Mouse (Mus musculus) right cerebral cortex, adult 18-20 months (tissue): ENCODE results near the gene Slc5a9.
"Not testable (repeated sequence)": the region's sequence is repeated elsewhere in the genome, so short reads cannot be mapped to it uniquely, and the experiment has no call there.

Experiments
- DNase-seq: peaks from one replicate; pipeline ENCODE4 v3.0.0; 2022; ENCODE audit warnings: mixed read lengths

Slc5a9 gene

GRCm38 (mm10) chr4:111902775-111903174, at the start of gene Slc5a9:
Gene Slc5a9 (minus strand): TSS chr4:111902918.
- no peak for DNase-seq

GRCm38 (mm10) chr4:111919092-111919491, 16.4 kb upstream of the Slc5a9 start, which contains the start of gene Skint8:
Gene Skint8 (plus strand): TSS chr4:111919392.
- DNase-seq, result no peak

GRCm38 (mm10) chr4:111907926-111908325, 5.2 kb upstream of the Slc5a9 start:
- DNase-seq, result no peak

- DNase-seq, result no peak
These were observed 1.2 kb downstream of the Slc5a9 start for GRCm38 (mm10) chr4:111901473-111901872.

- not testable (repeated sequence) for DNase-seq
These were observed 2.2 kb downstream of the Slc5a9 start for GRCm38 (mm10) chr4:111900491-111900890.

GRCm38 (mm10) chr4:111898566-111898965, 4.2 kb downstream of the Slc5a9 start:
- DNase-seq, result no peak

GRCm38 (mm10) chr4:111897755-111898154, 5.0 kb downstream of the Slc5a9 start:
- DNase-seq, result no peak

- no peak for DNase-seq
These were observed 10.6 kb downstream of the Slc5a9 start for GRCm38 (mm10) chr4:111892138-111892537.

- peak; percentile 80 for DNase-seq
These were observed 16.1 kb downstream of the Slc5a9 start for GRCm38 (mm10) chr4:111886607-111887006.

GRCm38 (mm10) chr4:111886018-111886417, 16.7 kb downstream of the Slc5a9 start:
- peak; percentile 69 for DNase-seq

- no peak for DNase-seq
These were observed 19.2 kb downstream of the Slc5a9 start for GRCm38 (mm10) chr4:111883543-111883942.

GRCm38 (mm10) chr4:111880112-111880875, 22.4 kb downstream of the Slc5a9 start:
- DNase-seq, result no peak

GRCm38 (mm10) chr4:111867743-111868401, 34.8 kb downstream of the Slc5a9 start:
- peak; percentile 42 for DNase-seq

- peak; percentile 51 for DNase-seq
These were observed 36.0 kb downstream of the Slc5a9 start for GRCm38 (mm10) chr4:111866701-111867100.

- DNase-seq, result peak; percentile 14
These were observed 50.1 kb downstream of the Slc5a9 start for GRCm38 (mm10) chr4:111852626-111853025.

GRCm38 (mm10) chr4:111838882-111839281, 63.8 kb downstream of the Slc5a9 start:
- DNase-seq, result no peak
